Mouse (Mus musculus) neural tube, embryonic 14.5 days (tissue): ENCODE data around the gene Capn1. TPM values are rescaled to one million over a fixed set of nuclear protein-coding genes. Genes with fewer than 3 reads are reported as not detected.
A peak's percentile ranks its signal among the peaks of the same experiment; 100 is the strongest.

Experiments
- ATAC-seq: fragments of 200-750 bp; cut with Nextera tagmentation; 2 replicates; pipeline ENCODE4 v1.8.0; 2017; ENCODE audit warnings: low read depth, mild to moderate bottlenecking, moderate TSS enrichment, moderate library complexity
- H3K27ac ChIP-seq: fragments of 300-500 bp; sonication (generic); 2 replicates; pipeline ENCODE4 v1.5.1; 2014; ENCODE audit warnings: low read depth, mild to moderate bottlenecking, control low read depth, low read length, moderate library complexity, mixed read lengths
- H3K27me3 ChIP-seq: fragments of 300-500 bp; sonication (generic); 2 replicates; pipeline ENCODE4 v1.6.1; 2014; ENCODE audit warnings: low read length; ENCODE audit not compliant: control insufficient read depth, insufficient read depth
- H3K36me3 ChIP-seq: fragments of 300-500 bp; sonication (generic); 2 replicates; pipeline ENCODE4 v1.6.1; 2014; ENCODE audit warnings: low read length, mixed read lengths; ENCODE audit not compliant: control insufficient read depth, insufficient read depth
- H3K4me1 ChIP-seq: fragments of 300-500 bp; sonication (generic); 2 replicates; pipeline ENCODE4 v1.6.1; 2014; ENCODE audit warnings: low read length; ENCODE audit not compliant: control insufficient read depth, insufficient read depth
- H3K4me2 ChIP-seq: fragments of 300-500 bp; sonication (generic); 2 replicates; pipeline ENCODE4 v1.6.1; 2014; ENCODE audit warnings: mild to moderate bottlenecking, low read depth, low read length, control low read depth
- H3K4me3 ChIP-seq: fragments of 300-500 bp; sonication (generic); 2 replicates; pipeline ENCODE4 v1.5.1; 2014; ENCODE audit warnings: low read depth, low read length, control low read depth, mixed read lengths
- H3K9ac ChIP-seq: fragments of 300-500 bp; sonication (generic); replicated peaks from 2 replicates; pipeline ENCODE4 v1.6.1; 2014; ENCODE audit warnings: low read depth, mild to moderate bottlenecking, control low read depth, low read length, mixed read lengths
- H3K9me3 ChIP-seq: fragments of 300-500 bp; sonication (generic); 2 replicates; pipeline ENCODE4 v1.6.1; 2016; ENCODE audit warnings: low read length; ENCODE audit not compliant: control insufficient read depth
- WGBS: fragments of 180-500 bp; shearing (Covaris S2); extraction: QIAGEN DNeasy Blood & Tissue Kit; methylation state at CpG from one replicate; pipeline ENCODE4 v1.1.7; 2014; 5-methylcytosine and 5-hydroxymethylcytosine counted together
- polyA plus RNA-seq: library from polyadenylated mRNA; unstranded; fragments of >200 nt; fragmentation: Nextera tagmentation; extraction: Ambion mirVana; gene quantifications from 2 replicates; pipeline ENCODE4 v1.2.1, GENCODE M21; 2014

Capn1 gene
- polyA plus RNA-seq, 1 experiment from 2014 or later, result 3.4 TPM

GRCm38 (mm10) chr19:6005541-6005940 lies 10.2 kb downstream of the Capn1 start:
- WGBS, result 56% methylated on average over 11 of the region's 11 CpGs
- Histone ChIP-seq H3K27ac (no peak overlapping the region), H3K36me3 (no peaks in the 10 kb centered on the region), H3K27me3 (no peaks in the 10 kb centered on the region), H3K9ac (no peak overlapping the region), H3K4me3 (no peak overlapping the region), H3K4me1 (no peaks in the 10 kb centered on the region), H3K4me2 (no peak overlapping the region), H3K9me3 (no peaks in the 10 kb centered on the region)
- no peak for ATAC-seq

GRCm38 (mm10) chr19:5999969-6000368 lies 15.7 kb downstream of the Capn1 start:
- H3K9ac ChIP-seq, result no peak overlapping the region
- no peak overlapping the region for H3K4me3 ChIP-seq
- H3K27me3 ChIP-seq, result no peaks in the 10 kb centered on the region
- ATAC-seq, result no peak
- H3K4me2 ChIP-seq, result no peak overlapping the region
- 80% methylated on average over 5 of the region's 5 CpGs for WGBS
- no peak overlapping the region for H3K27ac ChIP-seq
- no peaks in the 10 kb centered on the region for H3K36me3 ChIP-seq
- no peaks in the 10 kb centered on the region for H3K4me1 ChIP-seq
- H3K9me3 ChIP-seq, result no peaks in the 10 kb centered on the region

GRCm38 (mm10) chr19:5998180-5998579 lies 17.5 kb downstream of the Capn1 start:
- Histone ChIP-seq H3K9ac (no peak overlapping the region), H3K27me3 (no peaks in the 10 kb centered on the region), H3K36me3 (no peaks in the 10 kb centered on the region), H3K4me1 (no peaks in the 10 kb centered on the region), H3K4me2 (no peak overlapping the region), H3K9me3 (no peaks in the 10 kb centered on the region), H3K4me3 (no peak overlapping the region), H3K27ac (no peak overlapping the region)
- no peak for ATAC-seq
- 81% methylated on average over 3 of the region's 3 CpGs for WGBS

GRCm38 (mm10) chr19:5994711-5995110 lies 21.0 kb downstream of the Capn1 start:
- Histone ChIP-seq H3K4me2 (no peak overlapping the region), H3K4me3 (no peak overlapping the region), H3K9ac (no peak overlapping the region), H3K27me3 (no peaks in the 10 kb centered on the region), H3K27ac (no peak overlapping the region), H3K9me3 (no peaks in the 10 kb centered on the region), H3K36me3 (no peaks in the 10 kb centered on the region), H3K4me1 (no peaks in the 10 kb centered on the region)
- WGBS, result 82% methylated on average over 14 of the region's 14 CpGs
- ATAC-seq, result no peak

- no peaks in the 10 kb centered on the region for H3K27me3 ChIP-seq
- peaks cover 6% of the 10 kb centered on the region; the same call in 1 of the 2 replicates for H3K4me1 ChIP-seq
- no peak overlapping the region for H3K27ac ChIP-seq
- H3K36me3 ChIP-seq, result no peaks in the 10 kb centered on the region
- ATAC-seq, result no peak
- H3K4me2 ChIP-seq, result no peak overlapping the region
- WGBS, result 84% methylated on average over 7 of the region's 7 CpGs
- H3K9me3 ChIP-seq, result no peaks in the 10 kb centered on the region
- no peak overlapping the region for H3K9ac ChIP-seq
- H3K4me3 ChIP-seq, result no peak overlapping the region
Measured at GRCm38 (mm10) chr19:5992012-5992411, 23.7 kb downstream of the Capn1 start.

DNA sequence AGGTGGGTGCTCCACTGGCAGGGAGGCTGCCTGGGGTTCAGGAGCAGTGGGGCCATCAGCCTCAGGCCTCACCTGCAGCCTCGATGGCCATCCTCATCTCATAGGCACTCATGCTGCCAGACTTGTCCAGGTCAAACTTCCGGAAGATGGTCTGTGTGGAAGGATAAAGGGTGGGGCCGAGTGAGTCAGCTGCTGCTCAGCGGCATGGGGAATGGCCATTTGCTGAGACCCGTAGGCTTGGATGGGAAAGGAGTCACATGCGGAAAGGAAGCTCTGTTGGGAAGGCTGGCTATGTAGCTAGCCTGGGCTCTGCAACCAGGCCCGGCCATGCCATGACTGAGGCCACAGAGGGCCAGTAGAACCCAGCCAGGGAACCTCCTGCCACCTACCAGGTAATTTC lies 24.2 kb downstream of the Capn1 start:
- Histone ChIP-seq H3K4me3 (no peak overlapping the region), H3K27ac (no peak overlapping the region), H3K4me1 (peaks cover 6% of the 10 kb centered on the region; the same call in 1 of the 2 replicates), H3K36me3 (no peaks in the 10 kb centered on the region), H3K4me2 (no peak overlapping the region), H3K9me3 (no peaks in the 10 kb centered on the region), H3K9ac (no peak overlapping the region), H3K27me3 (no peaks in the 10 kb centered on the region)
- no peak for ATAC-seq
- 91% methylated on average over 7 of the region's 7 CpGs for WGBS

GRCm38 (mm10) chr19:5990921-5991320 lies 24.8 kb downstream of the Capn1 start:
- H3K4me1 ChIP-seq, result peaks cover 6% of the 10 kb centered on the region; the same call in 1 of the 2 replicates
- no peak overlapping the region for H3K27ac ChIP-seq
- no peaks in the 10 kb centered on the region for H3K36me3 ChIP-seq
- H3K9ac ChIP-seq, result no peak overlapping the region
- ATAC-seq, result no peak
- no peak overlapping the region for H3K4me2 ChIP-seq
- no peak overlapping the region for H3K4me3 ChIP-seq
- H3K27me3 ChIP-seq, result no peaks in the 10 kb centered on the region
- 50% methylated on average over 1 of the region's 1 CpGs for WGBS
- H3K9me3 ChIP-seq, result no peaks in the 10 kb centered on the region

GRCm38 (mm10) chr19:5990033-5990432 lies 25.7 kb downstream of the Capn1 start:
- 93% methylated on average over 12 of the region's 12 CpGs for WGBS

GRCm38 (mm10) chr19:5989585-5989984 lies 26.1 kb downstream of the Capn1 start:
- no peak overlapping the region for H3K4me3 ChIP-seq
- H3K36me3 ChIP-seq, result no peaks in the 10 kb centered on the region
- H3K4me1 ChIP-seq, result peaks cover 6% of the 10 kb centered on the region; the same call in 1 of the 2 replicates
- H3K4me2 ChIP-seq, result no peak overlapping the region
- no peak overlapping the region for H3K9ac ChIP-seq
- peak overlapping the region; percentile 74 for H3K27ac ChIP-seq
- no peaks in the 10 kb centered on the region for H3K27me3 ChIP-seq
- whole genome bisulfite sequencing, result 77% methylated on average over 6 of the region's 6 CpGs
- ATAC-seq, result no peak
- no peaks in the 10 kb centered on the region for H3K9me3 ChIP-seq

More at GRCm38 (mm10) chr19:5990033-5990432, 25.7 kb downstream of the Capn1 start:
- no peaks in the 10 kb centered on the region for H3K9me3 ChIP-seq
- H3K9ac ChIP-seq, result no peak overlapping the region
- no peaks in the 10 kb centered on the region for H3K36me3 ChIP-seq
- no peaks in the 10 kb centered on the region for H3K27me3 ChIP-seq
- no peak overlapping the region for H3K4me2 ChIP-seq
- H3K27ac ChIP-seq, result no peak overlapping the region
- H3K4me1 ChIP-seq, result peaks cover 6% of the 10 kb centered on the region; the same call in 1 of the 2 replicates
- no peak overlapping the region for H3K4me3 ChIP-seq
- ATAC-seq, result no peak
